8 mouse cellular contexts compared by ENCODE assay signal in genomic region chr6:68938104-68938503, GRCm38 (mm10).
DNase-seq lines count a peak whose midpoint lies in the region; ATAC-seq and TF ChIP-seq lines count a peak whose summit lies in the region.
"Not testable (repeated sequence)": the region's sequence is repeated elsewhere in the genome, so short reads cannot be mapped to it uniquely, and the experiment has no call there.

No protein-coding gene starts in this region.

- not testable (repeated sequence) for H3K9me3 ChIP-seq in MEL (replicated peaks; ENCODE audit: insufficient read depth, low read length); forebrain, postnatal 0 days (ENCODE audit: low read length); hindbrain, postnatal 0 days (ENCODE audit: low read length); lung, embryonic 14.5 days (ENCODE audit: low read depth, low read length); stomach, postnatal 0 days (ENCODE audit: control insufficient read depth, low read length)

- not testable (repeated sequence) for H3K79me2 ChIP-seq in MEL (ENCODE audit: control insufficient read depth, insufficient read depth, low read length, poor library complexity)

- peak; percentile 42; the same call in 1 of the 2 replicates for ATAC-seq in forebrain, postnatal 0 days
- not testable (repeated sequence) for ATAC-seq in hindbrain, postnatal 0 days; lung, embryonic 14.5 days (ENCODE audit: insufficient read depth); stomach, postnatal 0 days (ENCODE audit: low FRiP score, low TSS enrichment)
- peak; percentile 66; the same call in 1 of the 2 replicates for ATAC-seq in neutrophil, adult 5-6 weeks (ENCODE audit: extremely low read depth, insufficient number of reproducible peaks, low FRiP score, poor library complexity, severe bottlenecking)

- H3K4me2 ChIP-seq in forebrain, postnatal 0 days (ENCODE audit: low read depth); hindbrain, postnatal 0 days (ENCODE audit: low read depth, low read length); lung, embryonic 14.5 days; stomach, postnatal 0 days (replicated peaks; ENCODE audit: low read depth): not testable (repeated sequence)

- DNase-seq in MEL (ENCODE audit: low read depth, low spot score), result peak; percentile 12
- DNase-seq in embryo, embryonic 10.5 days (ENCODE audit: low spot score), result peak; percentile 33
- peak; percentile 0 for DNase-seq in forebrain, postnatal 0 days
- DNase-seq in hindbrain, postnatal 0 days (ENCODE audit: low spot score), result peak; percentile 9
- peak; percentile 3 for DNase-seq in layer of hippocampus, adult 11-12 months (ENCODE audit: low spot score)
- DNase-seq in lung, embryonic 14.5 days, result peak; percentile 23
- DNase-seq in stomach, postnatal 0 days (ENCODE audit: low spot score), result not testable (repeated sequence)

- not testable (repeated sequence) for H3K27ac ChIP-seq in MEL (ENCODE audit: control insufficient read depth, low read depth, low read length); forebrain, postnatal 0 days (ENCODE audit: low read depth, low read length); hindbrain, postnatal 0 days; lung, embryonic 14.5 days (ENCODE audit: low read depth); stomach, postnatal 0 days (replicated peaks)

- H3K27me3 ChIP-seq in MEL (ENCODE audit: control insufficient read depth in 1 of 2, insufficient read depth in 2 of 2, low read length in 2 of 2); forebrain, postnatal 0 days (ENCODE audit: insufficient read depth, low read length); hindbrain, postnatal 0 days (ENCODE audit: insufficient read depth, low read length); lung, embryonic 14.5 days (ENCODE audit: insufficient read depth, low read length); stomach, postnatal 0 days (ENCODE audit: control insufficient read depth, insufficient read depth, low read length): not testable (repeated sequence)

- peak; percentile 29 for TF ChIP-seq RAD21 in MEL (IDR thresholded peaks at IDR 0.05; ENCODE audit: low read depth, low read length)

- not testable (repeated sequence) for H3K4me3 ChIP-seq in MEL (ENCODE audit: control insufficient read depth in 1 of 2, insufficient read depth in 1 of 2, low read depth in 2 of 2, low read length in 2 of 2); forebrain, postnatal 0 days (ENCODE audit: low read depth, low read length); hindbrain, postnatal 0 days (ENCODE audit: low read length); lung, embryonic 14.5 days (ENCODE audit: low read depth, low read length); stomach, postnatal 0 days (ENCODE audit: low read depth, low read length)

- not testable (repeated sequence) for H3K4me1 ChIP-seq in MEL (ENCODE audit: control insufficient read depth in 1 of 2, insufficient read depth in 2 of 2, low read length in 2 of 2); forebrain, postnatal 0 days (ENCODE audit: insufficient read depth); hindbrain, postnatal 0 days (ENCODE audit: insufficient read depth, low read length); lung, embryonic 14.5 days (ENCODE audit: insufficient read depth); stomach, postnatal 0 days (replicated peaks; ENCODE audit: control insufficient read depth, insufficient read depth)

- TF ChIP-seq EP300 in MEL (IDR thresholded peaks at IDR 0.05; ENCODE audit: low read depth in 1 of 2, low read length in 2 of 2); stomach, postnatal 0 days (optimal IDR thresholded peaks at IDR 0.05): not testable (repeated sequence)

- not testable (repeated sequence) for TF ChIP-seq POLR2A in MEL (IDR thresholded peaks at IDR 0.05; ENCODE audit: control insufficient read depth in 1 of 2, insufficient read depth in 1 of 2, low read depth in 1 of 2, low read length in 2 of 2, poor library complexity in 1 of 2)

- H3K9ac ChIP-seq in MEL (ENCODE audit: control insufficient read depth, low read depth, low read length, poor library complexity, severe bottlenecking); forebrain, postnatal 0 days; hindbrain, postnatal 0 days (replicated peaks; ENCODE audit: low read length); lung, embryonic 14.5 days; stomach, postnatal 0 days (ENCODE audit: low read length): not testable (repeated sequence)

- peak in 1 of 3 experiments; percentile 41; a peak in 2 of 6 replicates for TF ChIP-seq CTCF in MEL (IDR thresholded peaks at IDR 0.05 in 2 of 3, conservative IDR thresholded peaks at IDR 0.05 in 1 of 3; ENCODE audit: control insufficient read depth in 1 of 3, insufficient read depth in 1 of 3, low read depth in 2 of 3, low read length in 3 of 3, poor library complexity in 1 of 3, severe bottlenecking in 1 of 3)
- 0 out of 2 replicates have a peak, but pooled peaks have one; percentile 21 for TF ChIP-seq CTCF in forebrain, postnatal 0 days (IDR thresholded peaks at IDR 0.05; ENCODE audit: low read depth)
- peak; percentile 47 for TF ChIP-seq CTCF in hindbrain, postnatal 0 days (IDR thresholded peaks at IDR 0.05; ENCODE audit: low read depth)
- 0 out of 2 replicates have a peak, but pooled peaks have one; percentile 11 for TF ChIP-seq CTCF in lung, embryonic 14.5 days (IDR thresholded peaks at IDR 0.05; ENCODE audit: low read depth)
- TF ChIP-seq CTCF in stomach, postnatal 0 days (IDR thresholded peaks at IDR 0.05; ENCODE audit: low read depth), result peak; percentile 51

- H3K36me3 ChIP-seq in MEL (ENCODE audit: control insufficient read depth in 1 of 2, insufficient read depth in 2 of 2, low read length in 2 of 2); forebrain, postnatal 0 days (ENCODE audit: insufficient read depth); hindbrain, postnatal 0 days (ENCODE audit: insufficient read depth, low read length); lung, embryonic 14.5 days (ENCODE audit: insufficient read depth); stomach, postnatal 0 days (ENCODE audit: control insufficient read depth, insufficient read depth, low read length): not testable (repeated sequence)

TF ChIP-seq in MEL, 35 proteins besides CTCF, POLR2A, EP300 and RAD21:
- TF ChIP-seq SMC3 (IDR thresholded peaks at IDR 0.05; ENCODE audit: low read depth, low read length), result peak; percentile 53
